Mouse (Mus musculus) myocyte (in vitro differentiated cells): ENCODE results near the gene Qrich2. TPM values are rescaled to one million over a fixed set of nuclear protein-coding genes. Genes with fewer than 3 reads are reported as not detected.

Experiments
- H3K27me3 ChIP-seq: one replicate; pipeline ENCODE4 v1.6.1; 2011; ENCODE audit not compliant: control insufficient read depth, insufficient read depth, insufficient read length
- H3K36me3 ChIP-seq: one replicate; pipeline ENCODE4 v1.6.1; 2011; ENCODE audit not compliant: control insufficient read depth, insufficient read depth
- H3K4me2 ChIP-seq: one replicate; pipeline ENCODE4 v1.6.1; 2011; ENCODE audit warnings: low read depth, control low read depth
- H3K4me3 ChIP-seq: one replicate; pipeline ENCODE4 v1.5.1; 2011; ENCODE audit warnings: mild to moderate bottlenecking, control low read depth, moderate library complexity
- H3K79me2 ChIP-seq: one replicate; pipeline ENCODE4 v1.6.1; 2011; ENCODE audit not compliant: control insufficient read depth, insufficient read depth
- H3ac ChIP-seq: one replicate; pipeline ENCODE4 v1.6.1; 2011; ENCODE audit not compliant: control insufficient read depth, insufficient read length
- CEBPB ChIP-seq: IDR thresholded peaks from 2 replicates; pipeline ENCODE4 v1.6.1; 2011; ENCODE audit warnings: mild to moderate bottlenecking, moderate library complexity; ENCODE audit not compliant: poor library complexity, insufficient read depth, severe bottlenecking
- E2F4 ChIP-seq: IDR thresholded peaks from one replicate; pipeline ENCODE4 v1.6.1; 2011; ENCODE audit warnings: mild to moderate bottlenecking, control low read depth, moderate library complexity; ENCODE audit not compliant: insufficient read depth
- MAX ChIP-seq: IDR thresholded peaks from one replicate; pipeline ENCODE4 v1.6.1; 2011; ENCODE audit warnings: low read depth, mild to moderate bottlenecking, control low read depth
- MYOD1 ChIP-seq, 3 experiments: IDR thresholded peaks; one replicate each; pipeline ENCODE4 v1.6.1; 2011; ENCODE audit warnings: control low read depth in 2 of 3, low read depth in 2 of 3, mild to moderate bottlenecking in 2 of 3, moderate library complexity in 1 of 3; ENCODE audit not compliant: insufficient read length in 2 of 3, control insufficient read depth in 1 of 3
- MYOG ChIP-seq, 3 experiments: IDR thresholded peaks; one replicate each; pipeline ENCODE4 v1.6.1; 2011; ENCODE audit warnings: control low read depth in 2 of 3, low read depth in 2 of 3, mild to moderate bottlenecking in 2 of 3; ENCODE audit not compliant: insufficient read length in 2 of 3, control insufficient read depth in 1 of 3, insufficient read depth in 1 of 3
- POLR2A ChIP-seq: IDR thresholded peaks from one replicate; pipeline ENCODE4 v1.6.1; 2011; ENCODE audit warnings: low read depth, mild to moderate bottlenecking, control low read depth, moderate library complexity; ENCODE audit not compliant: insufficient read length
- POLR2AphosphoS2 ChIP-seq: IDR thresholded peaks from one replicate; pipeline ENCODE4 v1.6.1; 2011; ENCODE audit warnings: low read depth, control low read depth; ENCODE audit not compliant: insufficient read length
- REST ChIP-seq: IDR thresholded peaks from one replicate; pipeline ENCODE4 v1.6.1; 2011; ENCODE audit warnings: mild to moderate bottlenecking, control low read depth, moderate library complexity; ENCODE audit not compliant: insufficient read depth, insufficient read length
- SRF ChIP-seq: IDR thresholded peaks from one replicate; pipeline ENCODE4 v1.6.1; 2011; ENCODE audit warnings: low read depth; ENCODE audit not compliant: control insufficient read depth, insufficient read length
- TCF12 ChIP-seq: IDR thresholded peaks from one replicate; pipeline ENCODE4 v1.6.1; 2011; ENCODE audit warnings: mild to moderate bottlenecking, control low read depth; ENCODE audit not compliant: poor library complexity, insufficient read depth, severe bottlenecking
- TCF3 ChIP-seq: IDR thresholded peaks from one replicate; pipeline ENCODE4 v1.6.1; 2011; ENCODE audit warnings: low read depth, control low read depth; ENCODE audit not compliant: insufficient read length
- USF1 ChIP-seq: IDR thresholded peaks from one replicate; pipeline ENCODE4 v1.6.1; 2011; ENCODE audit warnings: low read depth, mild to moderate bottlenecking, control low read depth, moderate library complexity
- polyA plus RNA-seq: library from polyadenylated mRNA; unstranded; fragments of >200 nt; fragmentation: generic; extraction: Trizol; gene quantifications from one replicate; pipeline ENCODE4 v1.2.1, GENCODE M21; 2012; ENCODE audit warnings: missing spikeins

The Qrich2 gene
- polyA plus RNA-seq, 1 experiment: not detected

DNA sequence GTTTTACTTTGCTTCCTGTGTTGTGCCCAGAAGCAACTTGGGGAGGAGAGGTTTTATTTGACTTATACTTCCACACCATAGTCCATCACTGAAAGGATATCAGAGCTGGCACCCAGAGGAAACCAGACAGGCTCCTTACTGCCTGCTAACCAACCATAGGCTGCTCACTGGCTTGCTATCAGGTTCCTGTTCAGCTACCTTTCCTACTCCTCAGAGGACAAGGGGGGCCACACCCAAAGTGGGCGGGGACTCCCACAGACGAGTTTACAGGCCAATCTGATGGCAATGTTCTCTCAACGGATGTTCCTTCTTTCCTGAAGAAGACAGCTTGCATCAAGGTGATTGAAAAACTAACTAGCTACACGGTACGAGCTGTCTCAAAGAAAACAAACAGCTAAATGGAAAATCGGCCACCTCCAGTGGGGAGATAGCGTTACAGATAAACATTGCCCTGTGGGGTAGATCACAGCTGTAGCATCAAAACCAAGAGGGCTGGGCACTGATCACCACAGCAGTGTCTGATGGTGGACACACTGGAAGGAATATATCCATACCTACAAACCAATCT is 45.3 kb upstream of the Qrich2 start:
- TF ChIP-seq CEBPB: no peak
- TF ChIP-seq TCF12: no peak
- no peak for TF ChIP-seq SRF
- TF ChIP-seq E2F4: no peak
- no peak for TF ChIP-seq MAX
- no peak for TF ChIP-seq MYOD1 (IDR thresholded peaks at IDR 0.05; ENCODE audit: control insufficient read depth in 1 of 3, insufficient read length in 2 of 3, low read depth in 2 of 3)
- TF ChIP-seq MYOG (IDR thresholded peaks at IDR 0.05; ENCODE audit: control insufficient read depth in 1 of 3, insufficient read depth in 1 of 3, insufficient read length in 2 of 3, low read depth in 2 of 3): no peak
- no peak for TF ChIP-seq USF1
- no peak overlapping the region for H3K4me2 ChIP-seq

GRCm38 (mm10) chr11:116508689-116509088 is 42.6 kb upstream of the Qrich2 start:
- no peak for TF ChIP-seq E2F4
- no peak for TF ChIP-seq MYOG (IDR thresholded peaks at IDR 0.05; ENCODE audit: control insufficient read depth in 1 of 3, insufficient read depth in 1 of 3, insufficient read length in 2 of 3, low read depth in 2 of 3)
- TF ChIP-seq MAX: no peak
- TF ChIP-seq TCF12: no peak
- TF ChIP-seq SRF: no peak
- no peak for TF ChIP-seq CEBPB
- no peak for TF ChIP-seq POLR2AphosphoS2
- no peak for TF ChIP-seq REST
- TF ChIP-seq TCF3: no peak
- TF ChIP-seq MYOD1 (IDR thresholded peaks at IDR 0.05; ENCODE audit: control insufficient read depth in 1 of 3, insufficient read length in 2 of 3, low read depth in 2 of 3): no peak
- no peak for TF ChIP-seq USF1
- TF ChIP-seq POLR2A: no peak
- no peaks in the 10 kb centered on the region for H3K27me3 ChIP-seq

More for the DNA sequence above, 45.3 kb upstream of the Qrich2 start:
- Histone ChIP-seq H3K79me2 (no peaks in the 10 kb centered on the region), H3K36me3 (no peaks in the 10 kb centered on the region), H3K4me3 (no peak overlapping the region), H3K27me3 (no peaks in the 10 kb centered on the region), H3ac (no peak overlapping the region)

GRCm38 (mm10) chr11:116506151-116506875 is 40.3 kb upstream of the Qrich2 start:
- H3K4me2 ChIP-seq: no peak overlapping the region
- no peaks in the 10 kb centered on the region for H3K79me2 ChIP-seq
- no peak overlapping the region for H3ac ChIP-seq
- no peaks in the 10 kb centered on the region for H3K36me3 ChIP-seq
- TF ChIP-seq CEBPB (no peak), MYOG (IDR thresholded peaks at IDR 0.05; ENCODE audit: control insufficient read depth in 1 of 3, insufficient read depth in 1 of 3, insufficient read length in 2 of 3, low read depth in 2 of 3) (no peak), POLR2A (no peak), MAX (no peak), MYOD1 (IDR thresholded peaks at IDR 0.05; ENCODE audit: control insufficient read depth in 1 of 3, insufficient read length in 2 of 3, low read depth in 2 of 3) (no peak), POLR2AphosphoS2 (no peak), SRF (no peak), TCF12 (no peak), REST (no peak), USF1 (no peak), TCF3 (no peak), E2F4 (no peak)
- H3K4me3 ChIP-seq: no peak overlapping the region
- H3K27me3 ChIP-seq: no peaks in the 10 kb centered on the region

More at GRCm38 (mm10) chr11:116508689-116509088, 42.6 kb upstream of the Qrich2 start:
- Histone ChIP-seq H3K4me3 (no peak overlapping the region), H3K4me2 (no peak overlapping the region), H3ac (no peak overlapping the region), H3K36me3 (no peaks in the 10 kb centered on the region), H3K79me2 (no peaks in the 10 kb centered on the region)

GRCm38 (mm10) chr11:116505573-116505972 is 39.5 kb upstream of the Qrich2 start:
- H3K36me3 ChIP-seq: no peaks in the 10 kb centered on the region
- no peak overlapping the region for H3K4me3 ChIP-seq
- no peaks in the 10 kb centered on the region for H3K27me3 ChIP-seq
- H3K4me2 ChIP-seq: no peak overlapping the region
- H3K79me2 ChIP-seq: no peaks in the 10 kb centered on the region
- H3ac ChIP-seq: no peak overlapping the region
- no peak for TF ChIP-seq MYOG (IDR thresholded peaks at IDR 0.05; ENCODE audit: control insufficient read depth in 1 of 3, insufficient read depth in 1 of 3, insufficient read length in 2 of 3, low read depth in 2 of 3)
- TF ChIP-seq USF1: no peak
- TF ChIP-seq REST: no peak
- no peak for TF ChIP-seq TCF12
- TF ChIP-seq MAX: no peak
- TF ChIP-seq POLR2A: no peak
- TF ChIP-seq MYOD1 (IDR thresholded peaks at IDR 0.05; ENCODE audit: control insufficient read depth in 1 of 3, insufficient read length in 2 of 3, low read depth in 2 of 3): no peak
- TF ChIP-seq SRF: no peak
- TF ChIP-seq POLR2AphosphoS2: no peak
- no peak for TF ChIP-seq E2F4
- no peak for TF ChIP-seq TCF3
